ENCODE assay signal across 15 mouse cellular contexts in the genomic region with DNA sequence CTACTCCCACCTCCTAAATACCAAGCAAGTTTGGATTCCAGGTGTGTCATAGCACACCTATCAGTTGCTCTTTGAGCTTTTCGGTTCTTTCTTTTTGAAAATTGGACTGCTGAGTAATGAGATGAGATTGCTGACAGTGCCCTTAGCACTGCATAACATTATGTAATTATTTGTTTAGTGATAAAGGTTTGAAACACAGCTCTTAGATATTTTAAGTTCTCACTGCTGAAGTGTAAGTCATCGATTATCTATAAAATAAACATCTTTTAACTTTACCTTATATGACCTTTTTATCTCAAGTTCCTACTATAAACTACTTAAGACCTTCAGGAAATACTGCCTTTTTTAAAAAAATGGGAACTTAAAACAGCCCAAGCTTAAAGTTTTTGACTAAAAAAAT.
"Had no signal": no experiment of that assay in that cellular context is flagged by ENCODE, and none has a peak within 500 bp of the region (broad histone marks: within the 10 kb centered on the region; RNA-seq: fewer than 3 reads in every experiment).

No protein-coding gene starts in this region.

- H3K4me3 ChIP-seq: neural tube, embryonic 12.5 days; neural tube, embryonic 13.5 days; neural tube, embryonic 15.5 days; stomach, embryonic 15.5 days had no signal

- H3K27me3 ChIP-seq: neural tube, embryonic 12.5 days; neural tube, embryonic 13.5 days; neural tube, embryonic 15.5 days; stomach, embryonic 15.5 days had no signal

- H3K4me1 ChIP-seq: neural tube, embryonic 12.5 days; neural tube, embryonic 13.5 days; neural tube, embryonic 15.5 days; stomach, embryonic 15.5 days had no signal

- H3K27ac ChIP-seq: neural tube, embryonic 12.5 days; neural tube, embryonic 13.5 days; neural tube, embryonic 15.5 days; stomach, embryonic 15.5 days had no signal

- H3K9ac ChIP-seq: neural tube, embryonic 12.5 days; neural tube, embryonic 13.5 days; neural tube, embryonic 15.5 days; stomach, embryonic 15.5 days had no signal

- H3K4me2 ChIP-seq: neural tube, embryonic 12.5 days; neural tube, embryonic 13.5 days; neural tube, embryonic 15.5 days; stomach, embryonic 15.5 days had no signal

- H3K9me3 ChIP-seq: neural tube, embryonic 12.5 days; neural tube, embryonic 13.5 days; neural tube, embryonic 15.5 days; stomach, embryonic 15.5 days had no signal

- DNase-seq: right cerebral cortex, adult 18-20 months; right cerebral cortex, postnatal 14 days; right cerebral cortex, postnatal 25 days; right cerebral cortex, postnatal 4 days; spleen, adult 18-20 months; thymus, adult 18-20 months; thymus, adult 2 months; thymus, postnatal 14 days; thymus, postnatal 25 days; thymus, postnatal 36 days; thymus, postnatal 4 days had no signal
